Mouse (Mus musculus): ENCODE results near the gene Arhgap10.

GRCm38 (mm10) chr8:77484266-77484665 lies 33.5 kb downstream of the Arhgap10 start:
- TF ChIP-seq POLR2A (IDR thresholded peaks at IDR 0.05; ENCODE audit: low read depth, low read length) = no peak
- no peak for TF ChIP-seq CTCF (IDR thresholded peaks at IDR 0.05; ENCODE audit: extremely low read depth, insufficient read length, insufficient replicate concordance, low read depth, low read length)
